Mouse (Mus musculus): ENCODE results near the gene Nhsl2. TPM values are rescaled to one million over a fixed set of nuclear protein-coding genes. Genes with fewer than 3 reads are reported as not detected.

Gene Nhsl2
- polyA plus RNA-seq, 1 experiment from 2014 or later: 1.6 TPM

GRCm38 (mm10) chrX:102068811-102069540 is 219.8 kb downstream of the Nhsl2 start:
- Histone ChIP-seq H3K27ac (replicated peaks) (no peak overlapping the region), H3K4me3 (replicated peaks) (no peak overlapping the region), H3K4me2 (no peak overlapping the region), H3K9me3 (replicated peaks) (no peaks in the 10 kb centered on the region), H3K9ac (no peak overlapping the region), H3K4me1 (replicated peaks) (no peaks in the 10 kb centered on the region), H3K36me3 (replicated peaks) (no peaks in the 10 kb centered on the region), H3K27me3 (peaks cover 43% of the 10 kb centered on the region)
- WGBS (ENCODE audit: insufficient replicate concordance): 77% methylated on average over 24 of the region's 24 CpGs
- no peak for ATAC-seq (ENCODE audit: insufficient read depth)

- peak; percentile 52; the same call in 1 of the 2 replicates for ATAC-seq (ENCODE audit: insufficient read depth)
- WGBS (ENCODE audit: insufficient replicate concordance): 15% methylated on average over 61 of the region's 61 CpGs
Observed at GRCm38 (mm10) chrX:102070591-102071471, 221.6 kb downstream of the Nhsl2 start, which contains the start of gene Rtl5. Gene Rtl5, minus strand, starts transcription at chrX:102071304.

GRCm38 (mm10) chrX:102071517-102071916 is 222.3 kb downstream of the Nhsl2 start:
- Histone ChIP-seq H3K27me3 (peaks cover 43% of the 10 kb centered on the region), H3K4me3 (replicated peaks) (no peak overlapping the region), H3K9me3 (replicated peaks) (no peaks in the 10 kb centered on the region), H3K9ac (no peak overlapping the region), H3K36me3 (replicated peaks) (no peaks in the 10 kb centered on the region), H3K4me1 (replicated peaks) (no peaks in the 10 kb centered on the region), H3K27ac (replicated peaks) (no peak overlapping the region), H3K4me2 (peak overlapping the region; percentile 59)
- 31% methylated on average over 2 of the region's 2 CpGs for WGBS (ENCODE audit: insufficient replicate concordance)
- no peak for ATAC-seq (ENCODE audit: insufficient read depth)

More at GRCm38 (mm10) chrX:102070591-102071471, 221.6 kb downstream of the Nhsl2 start, which contains the start of gene Rtl5:
- Histone ChIP-seq H3K4me2 (peak within 1 kb of the TSS; percentile 59), H3K4me3 (replicated peaks) (peak within 1 kb of the TSS; percentile 42), H3K9me3 (replicated peaks) (no peaks in the 10 kb centered on the region), H3K4me1 (replicated peaks) (no peaks in the 10 kb centered on the region), H3K27ac (replicated peaks) (no peak within 1 kb of the TSS), H3K9ac (no peak within 1 kb of the TSS), H3K27me3 (peaks cover 43% of the 10 kb centered on the region), H3K36me3 (replicated peaks) (no peaks in the 10 kb centered on the region)

- Histone ChIP-seq H3K36me3 (replicated peaks) (no peaks in the 10 kb centered on the region), H3K4me1 (replicated peaks) (no peaks in the 10 kb centered on the region), H3K9me3 (replicated peaks) (no peaks in the 10 kb centered on the region), H3K27me3 (peaks cover 39% of the 10 kb centered on the region), H3K27ac (replicated peaks) (no peak overlapping the region), H3K4me2 (no peak overlapping the region), H3K9ac (no peak overlapping the region), H3K4me3 (replicated peaks) (no peak overlapping the region)
- no peak for ATAC-seq (ENCODE audit: insufficient read depth)
- 75% methylated on average over 14 of the region's 14 CpGs for WGBS (ENCODE audit: insufficient replicate concordance)
Observed at GRCm38 (mm10) chrX:102073605-102074325, 224.6 kb downstream of the Nhsl2 start.

- Histone ChIP-seq H3K27ac (replicated peaks) (no peak overlapping the region), H3K36me3 (replicated peaks) (no peaks in the 10 kb centered on the region), H3K4me2 (no peak overlapping the region), H3K9me3 (replicated peaks) (no peaks in the 10 kb centered on the region), H3K9ac (no peak overlapping the region), H3K4me1 (replicated peaks) (no peaks in the 10 kb centered on the region), H3K4me3 (replicated peaks) (no peak overlapping the region), H3K27me3 (peaks cover 33% of the 10 kb centered on the region)
- ATAC-seq (ENCODE audit: insufficient read depth): no peak
- 60% methylated on average over 5 of the region's 5 CpGs for WGBS (ENCODE audit: insufficient replicate concordance)
Observed at GRCm38 (mm10) chrX:102074435-102074834, 225.2 kb downstream of the Nhsl2 start.

GRCm38 (mm10) chrX:102075158-102075557 is 226.0 kb downstream of the Nhsl2 start:
- H3K4me3 ChIP-seq (replicated peaks): no peak overlapping the region
- no peaks in the 10 kb centered on the region for H3K36me3 ChIP-seq (replicated peaks)
- no peak overlapping the region for H3K4me2 ChIP-seq
- no peak for ATAC-seq (ENCODE audit: insufficient read depth)
- H3K4me1 ChIP-seq (replicated peaks): no peaks in the 10 kb centered on the region
- no peaks in the 10 kb centered on the region for H3K9me3 ChIP-seq (replicated peaks)
- H3K9ac ChIP-seq: no peak overlapping the region
- H3K27me3 ChIP-seq: peaks cover 25% of the 10 kb centered on the region
- H3K27ac ChIP-seq (replicated peaks): no peak overlapping the region
- WGBS (ENCODE audit: insufficient replicate concordance): 70% methylated on average over 4 of the region's 4 CpGs

- H3K4me1 ChIP-seq (replicated peaks): no peaks in the 10 kb centered on the region
- H3K27ac ChIP-seq (replicated peaks): no peak overlapping the region
- no peaks in the 10 kb centered on the region for H3K36me3 ChIP-seq (replicated peaks)
- peaks cover 6% of the 10 kb centered on the region for H3K27me3 ChIP-seq
- no peak for ATAC-seq (ENCODE audit: insufficient read depth)
- no peak overlapping the region for H3K4me2 ChIP-seq
- no peak overlapping the region for H3K4me3 ChIP-seq (replicated peaks)
- WGBS (ENCODE audit: insufficient replicate concordance): 63% methylated on average over 7 of the region's 7 CpGs
- H3K9ac ChIP-seq: no peak overlapping the region
- H3K9me3 ChIP-seq (replicated peaks): no peaks in the 10 kb centered on the region
Observed at GRCm38 (mm10) chrX:102076886-102077765, 227.9 kb downstream of the Nhsl2 start.

GRCm38 (mm10) chrX:102081076-102081475 is 231.9 kb downstream of the Nhsl2 start:
- ATAC-seq (ENCODE audit: insufficient read depth): no peak
- Histone ChIP-seq H3K36me3 (replicated peaks) (no peaks in the 10 kb centered on the region), H3K4me1 (replicated peaks) (no peaks in the 10 kb centered on the region), H3K27ac (replicated peaks) (no peak overlapping the region), H3K4me3 (replicated peaks) (no peak overlapping the region), H3K27me3 (no peaks in the 10 kb centered on the region; the same call in 1 of the 2 replicates), H3K9ac (no peak overlapping the region), H3K4me2 (no peak overlapping the region), H3K9me3 (replicated peaks) (no peaks in the 10 kb centered on the region)
- WGBS (ENCODE audit: insufficient replicate concordance): 62% methylated on average over 10 of the region's 10 CpGs

- WGBS (ENCODE audit: insufficient replicate concordance): 53% methylated on average over 7 of the region's 7 CpGs
- H3K4me3 ChIP-seq (replicated peaks): no peak overlapping the region
Observed at GRCm38 (mm10) chrX:102081573-102082279, 232.5 kb downstream of the Nhsl2 start.

GRCm38 (mm10) chrX:102082340-102082739 is 233.2 kb downstream of the Nhsl2 start:
- H3K27me3 ChIP-seq: no peaks in the 10 kb centered on the region; the same call in 1 of the 2 replicates
- 50% methylated on average over 5 of the region's 5 CpGs for WGBS (ENCODE audit: insufficient replicate concordance)
- H3K36me3 ChIP-seq (replicated peaks): no peaks in the 10 kb centered on the region
- H3K9me3 ChIP-seq (replicated peaks): no peaks in the 10 kb centered on the region
- H3K4me3 ChIP-seq (replicated peaks): no peak overlapping the region
- no peak overlapping the region for H3K4me2 ChIP-seq
- no peak for ATAC-seq (ENCODE audit: insufficient read depth)
- no peak overlapping the region for H3K27ac ChIP-seq (replicated peaks)
- H3K9ac ChIP-seq: no peak overlapping the region
- H3K4me1 ChIP-seq (replicated peaks): no peaks in the 10 kb centered on the region

More at GRCm38 (mm10) chrX:102081573-102082279, 232.5 kb downstream of the Nhsl2 start:
- Histone ChIP-seq H3K36me3 (replicated peaks) (no peaks in the 10 kb centered on the region), H3K4me1 (replicated peaks) (no peaks in the 10 kb centered on the region), H3K27me3 (no peaks in the 10 kb centered on the region; the same call in 1 of the 2 replicates), H3K9me3 (replicated peaks) (no peaks in the 10 kb centered on the region), H3K27ac (replicated peaks) (no peak overlapping the region), H3K9ac (no peak overlapping the region), H3K4me2 (no peak overlapping the region)
- ATAC-seq (ENCODE audit: insufficient read depth): no peak

Data from liver, embryonic 15.5 days (tissue).